Mouse (Mus musculus): ENCODE data around the gene Lrrc36. TPM values are rescaled to one million over a fixed set of nuclear protein-coding genes. Genes with fewer than 3 reads are reported as not detected.

Gene Lrrc36
- polyA plus RNA-seq, 1 experiment = not detected

DNA sequence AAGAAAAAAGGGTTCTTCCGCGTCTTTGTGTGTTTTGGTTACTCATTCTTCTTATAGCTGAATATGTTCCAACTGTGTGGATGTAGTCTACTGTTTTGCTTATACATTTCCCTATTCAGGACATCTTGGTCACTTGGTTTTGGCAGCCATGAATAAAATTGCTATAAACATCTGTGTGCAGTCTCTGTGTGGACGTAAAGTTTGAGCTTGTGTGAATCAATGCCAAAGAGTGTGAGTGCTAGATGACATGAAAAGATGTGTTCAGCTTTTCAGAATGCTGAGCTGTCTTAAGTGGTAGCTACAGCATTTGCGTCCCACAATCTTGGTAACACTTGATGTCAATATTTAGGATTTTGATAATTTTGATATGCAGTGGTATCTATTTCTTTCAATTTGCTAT, 6.4 kb downstream of the Lrrc36 start:
- Histone ChIP-seq H3K4me1 (ENCODE audit: control insufficient read depth, insufficient read depth, low read length) (no peaks in the 10 kb centered on the region), H3K27ac (ENCODE audit: insufficient read depth, low read length) (no peak overlapping the region), H3K4me3 (ENCODE audit: insufficient read depth, low read length) (no peak overlapping the region)
- TF ChIP-seq CTCF (IDR thresholded peaks at IDR 0.05; ENCODE audit: borderline replicate concordance, insufficient read depth, low read length) = no peak

DNA sequence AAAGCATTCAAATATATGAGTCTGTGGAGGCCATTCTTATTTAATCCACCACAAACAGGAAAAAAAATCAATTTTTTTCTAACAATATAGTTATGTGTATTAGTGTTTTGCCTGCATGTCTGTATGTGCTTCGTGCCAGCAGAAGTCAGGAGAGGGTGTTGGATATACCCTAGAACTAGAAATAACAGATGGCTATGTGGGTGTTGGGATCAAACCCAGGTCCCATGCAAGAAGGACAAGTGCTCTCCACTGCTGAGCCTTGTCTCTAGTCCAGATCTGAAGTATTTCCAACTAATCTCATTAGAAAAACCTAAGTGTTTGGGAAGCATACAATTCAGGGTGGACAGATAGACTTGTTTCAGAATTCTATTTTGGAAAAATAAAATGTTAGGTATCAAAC, 8.6 kb downstream of the Lrrc36 start:
- no peak overlapping the region for H3K4me3 ChIP-seq (ENCODE audit: insufficient read depth, low read length)
- no peaks in the 10 kb centered on the region for H3K4me1 ChIP-seq (ENCODE audit: control insufficient read depth, insufficient read depth, low read length)
- no peak overlapping the region for H3K27ac ChIP-seq (ENCODE audit: insufficient read depth, low read length)
- TF ChIP-seq POLR2A (IDR thresholded peaks at IDR 0.05; ENCODE audit: low read depth, low read length) (no peak), CTCF (IDR thresholded peaks at IDR 0.05; ENCODE audit: borderline replicate concordance, insufficient read depth, low read length) (no peak)

DNA sequence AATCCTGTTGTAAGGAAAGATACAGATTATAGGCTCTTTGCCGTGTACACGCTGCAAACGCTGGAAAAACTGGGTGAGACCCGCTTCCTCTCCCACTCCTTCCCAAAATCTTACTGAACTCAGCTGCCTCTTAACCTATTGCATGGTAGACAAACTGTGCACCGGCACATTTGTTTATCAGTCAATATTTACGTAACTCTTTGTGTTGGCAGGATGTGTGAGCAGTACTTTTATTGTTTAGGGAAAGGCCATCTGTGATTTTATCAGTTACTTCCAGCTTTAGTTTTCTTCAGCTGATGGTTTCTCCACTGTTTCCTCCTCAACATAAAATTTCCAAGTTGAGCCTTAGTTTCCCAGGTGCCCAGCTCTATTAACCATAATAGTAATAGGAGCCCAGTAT, 13.5 kb downstream of the Lrrc36 start:
- H3K4me1 ChIP-seq (ENCODE audit: control insufficient read depth, insufficient read depth, low read length) = no peaks in the 10 kb centered on the region
- TF ChIP-seq POLR2A (IDR thresholded peaks at IDR 0.05; ENCODE audit: low read depth, low read length) = no peak
- no peak for TF ChIP-seq CTCF (IDR thresholded peaks at IDR 0.05; ENCODE audit: borderline replicate concordance, insufficient read depth, low read length)
- no peak overlapping the region for H3K4me3 ChIP-seq (ENCODE audit: insufficient read depth, low read length)
- no peak overlapping the region for H3K27ac ChIP-seq (ENCODE audit: insufficient read depth, low read length)

DNA sequence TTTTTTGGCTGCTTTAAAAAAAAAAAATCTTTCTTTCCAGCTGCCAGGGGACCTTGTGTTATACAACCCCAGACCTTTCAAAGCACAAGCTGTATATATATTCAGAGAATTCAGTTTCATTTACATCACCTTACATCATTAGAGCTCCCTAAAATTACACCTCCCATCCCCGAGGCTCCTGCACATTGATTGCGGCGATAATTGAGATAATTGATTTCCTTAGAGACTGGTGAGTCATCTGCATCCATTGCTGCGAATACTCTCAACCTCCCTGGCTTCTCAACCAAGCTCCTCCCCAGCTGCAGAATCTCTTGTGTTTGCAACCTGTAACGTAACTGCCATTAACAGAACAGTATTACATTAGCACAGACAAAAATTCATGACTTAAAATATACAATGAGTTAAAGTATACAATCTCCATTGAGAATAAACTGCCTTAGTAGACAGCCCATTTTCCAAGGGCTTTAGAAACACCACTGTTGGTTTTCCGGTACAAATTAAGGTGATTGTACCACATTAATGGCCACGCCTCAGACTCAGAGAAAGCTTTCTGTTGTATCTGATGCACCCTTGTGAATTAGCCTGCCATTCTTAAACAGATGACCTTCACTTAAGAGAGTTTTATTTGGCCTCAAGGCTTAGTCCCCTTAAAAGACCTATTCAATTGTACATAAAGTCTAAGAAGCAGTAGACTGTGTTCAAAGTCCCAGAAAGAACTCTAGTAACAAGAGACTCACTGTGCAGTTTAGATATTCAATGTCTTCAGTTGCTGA, 18.6 kb downstream of the Lrrc36 start:
- no peak overlapping the region for H3K27ac ChIP-seq (ENCODE audit: insufficient read depth, low read length)
- no peaks in the 10 kb centered on the region for H3K4me1 ChIP-seq (ENCODE audit: control insufficient read depth, insufficient read depth, low read length)
- no peak for TF ChIP-seq CTCF (IDR thresholded peaks at IDR 0.05; ENCODE audit: borderline replicate concordance, insufficient read depth, low read length)
- TF ChIP-seq POLR2A (IDR thresholded peaks at IDR 0.05; ENCODE audit: low read depth, low read length) = no peak
- H3K4me3 ChIP-seq (ENCODE audit: insufficient read depth, low read length) = no peak overlapping the region

DNA sequence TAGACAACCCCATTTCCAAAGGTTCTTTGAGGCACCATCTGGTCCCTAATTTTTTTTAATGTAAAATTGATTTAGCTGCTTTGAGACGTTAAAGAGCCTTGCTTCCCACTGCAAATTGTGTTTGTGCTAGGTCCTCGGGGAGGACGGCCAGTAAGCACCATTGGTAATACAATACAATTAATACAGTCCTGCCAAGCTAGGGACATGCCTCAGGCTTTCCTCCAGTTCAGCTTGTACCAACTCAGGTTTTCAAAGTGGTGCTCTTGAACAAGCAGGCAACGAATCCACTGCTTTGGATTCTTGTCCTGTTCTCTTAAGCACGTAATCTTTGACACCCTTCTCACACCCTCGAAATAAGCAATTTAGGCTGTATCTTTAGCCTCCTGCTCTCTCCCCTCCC, 19.6 kb downstream of the Lrrc36 start:
- H3K4me1 ChIP-seq (ENCODE audit: control insufficient read depth, insufficient read depth, low read length) = no peaks in the 10 kb centered on the region
- H3K4me3 ChIP-seq (ENCODE audit: insufficient read depth, low read length) = no peak overlapping the region
- TF ChIP-seq POLR2A (IDR thresholded peaks at IDR 0.05; ENCODE audit: low read depth, low read length) (no peak), CTCF (IDR thresholded peaks at IDR 0.05; ENCODE audit: borderline replicate concordance, insufficient read depth, low read length) (no peak)
- H3K27ac ChIP-seq (ENCODE audit: insufficient read depth, low read length) = no peak overlapping the region

DNA sequence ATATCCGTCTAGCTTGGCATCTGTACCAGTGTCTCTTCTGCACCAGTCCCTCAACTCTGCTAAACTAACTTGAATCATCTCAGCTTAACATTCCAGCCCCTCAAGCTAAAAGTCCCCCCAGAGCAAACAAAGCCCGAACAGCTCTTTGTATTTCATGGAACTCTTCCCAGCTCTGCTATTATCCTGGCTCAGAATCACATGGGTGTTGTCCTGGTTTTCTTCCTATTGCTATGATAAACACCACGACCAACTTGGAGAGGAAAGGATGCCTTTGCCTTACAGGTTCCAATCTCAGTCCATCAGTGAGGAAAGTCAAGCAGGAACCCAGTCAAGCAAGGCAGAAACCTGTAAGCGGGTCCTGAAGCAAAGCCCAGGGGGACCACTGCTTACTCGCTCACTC, 20.1 kb downstream of the Lrrc36 start:
- Histone ChIP-seq H3K27ac (ENCODE audit: insufficient read depth, low read length) (no peak overlapping the region), H3K4me3 (ENCODE audit: insufficient read depth, low read length) (no peak overlapping the region), H3K4me1 (ENCODE audit: control insufficient read depth, insufficient read depth, low read length) (no peaks in the 10 kb centered on the region)
- TF ChIP-seq POLR2A (IDR thresholded peaks at IDR 0.05; ENCODE audit: low read depth, low read length) = no peak
- no peak for TF ChIP-seq CTCF (IDR thresholded peaks at IDR 0.05; ENCODE audit: borderline replicate concordance, insufficient read depth, low read length)

DNA sequence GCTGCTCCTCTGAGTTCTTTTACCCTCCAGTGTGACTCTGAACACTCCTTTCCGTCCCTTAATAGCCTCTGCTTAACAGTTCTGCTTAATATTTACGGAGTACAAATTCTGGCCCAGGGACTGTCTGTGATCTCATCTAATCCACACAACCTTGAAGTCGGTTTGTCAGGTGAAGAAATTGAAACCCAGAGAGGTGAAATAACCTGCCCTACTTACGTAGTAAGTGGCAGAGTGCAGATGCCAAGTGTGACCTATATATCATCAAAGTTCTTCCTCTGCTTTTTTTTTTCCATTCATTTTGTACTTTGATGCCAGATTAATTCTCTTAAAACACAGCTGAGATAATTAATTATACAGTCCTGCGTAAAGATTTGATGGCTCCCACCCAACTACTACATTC, 20.8 kb downstream of the Lrrc36 start:
- Histone ChIP-seq H3K4me1 (ENCODE audit: control insufficient read depth, insufficient read depth, low read length) (no peaks in the 10 kb centered on the region), H3K27ac (ENCODE audit: insufficient read depth, low read length) (no peak overlapping the region), H3K4me3 (ENCODE audit: insufficient read depth, low read length) (no peak overlapping the region)
- TF ChIP-seq POLR2A (IDR thresholded peaks at IDR 0.05; ENCODE audit: low read depth, low read length) = no peak
- TF ChIP-seq CTCF (IDR thresholded peaks at IDR 0.05; ENCODE audit: borderline replicate concordance, insufficient read depth, low read length) = no peak

DNA sequence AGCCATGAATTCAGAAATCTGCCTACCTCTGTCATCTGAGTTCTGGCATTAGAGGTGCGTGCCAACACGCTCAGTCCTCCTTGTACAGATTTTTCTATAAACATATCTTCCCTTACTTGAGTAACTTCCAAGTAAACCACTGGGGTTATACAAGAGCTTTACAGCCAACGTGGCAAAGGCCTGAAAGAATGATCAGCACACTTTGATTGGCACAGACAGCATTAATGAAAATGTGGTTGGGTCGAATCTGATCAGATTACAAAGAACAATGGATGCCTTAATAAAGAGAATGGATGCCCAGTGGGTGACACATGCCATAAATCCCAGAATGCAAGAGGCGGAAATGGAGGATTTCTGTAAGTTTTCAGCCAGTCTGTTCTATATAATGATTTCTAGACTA, 22.8 kb downstream of the Lrrc36 start:
- Histone ChIP-seq H3K4me1 (ENCODE audit: control insufficient read depth, insufficient read depth, low read length) (no peaks in the 10 kb centered on the region), H3K4me3 (ENCODE audit: insufficient read depth, low read length) (no peak overlapping the region)
- TF ChIP-seq POLR2A (IDR thresholded peaks at IDR 0.05; ENCODE audit: low read depth, low read length) = no peak

GRCm38 (mm10) chr8:105437078-105437748, 23.8 kb downstream of the Lrrc36 start:
- TF ChIP-seq POLR2A (IDR thresholded peaks at IDR 0.05; ENCODE audit: low read depth, low read length) (no peak), CTCF (IDR thresholded peaks at IDR 0.05; ENCODE audit: borderline replicate concordance, insufficient read depth, low read length) (no peak)
- H3K27ac ChIP-seq (ENCODE audit: insufficient read depth, low read length) = no peak overlapping the region
- H3K4me3 ChIP-seq (ENCODE audit: insufficient read depth, low read length) = no peak overlapping the region
- H3K4me1 ChIP-seq (ENCODE audit: control insufficient read depth, insufficient read depth, low read length) = no peaks in the 10 kb centered on the region

More for the DNA sequence above, 22.8 kb downstream of the Lrrc36 start:
- no peak overlapping the region for H3K27ac ChIP-seq (ENCODE audit: insufficient read depth, low read length)

DNA sequence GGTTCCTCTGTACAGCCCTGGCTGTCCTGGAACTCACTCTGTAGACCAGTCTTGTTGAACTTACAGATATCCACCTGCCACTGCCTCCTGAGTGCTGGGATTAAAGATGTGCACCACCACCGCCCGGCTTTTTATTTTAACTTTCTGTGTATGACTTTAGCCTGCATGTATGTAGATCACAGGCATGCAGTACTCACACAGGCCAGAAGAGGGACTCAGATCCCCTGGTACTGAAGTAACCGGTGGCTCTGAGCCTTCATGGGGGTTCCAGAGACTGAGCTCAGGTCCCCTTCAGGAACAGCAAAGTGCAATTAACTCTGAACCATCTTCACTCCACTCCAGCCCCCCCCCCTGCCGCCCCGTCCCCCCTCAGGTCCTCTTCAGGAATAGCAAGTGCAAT, 25.5 kb downstream of the Lrrc36 start:
- no peak for TF ChIP-seq CTCF (IDR thresholded peaks at IDR 0.05; ENCODE audit: borderline replicate concordance, insufficient read depth, low read length)
- TF ChIP-seq POLR2A (IDR thresholded peaks at IDR 0.05; ENCODE audit: low read depth, low read length) = no peak
- Histone ChIP-seq H3K4me3 (ENCODE audit: insufficient read depth, low read length) (no peak overlapping the region), H3K27ac (ENCODE audit: insufficient read depth, low read length) (no peak overlapping the region), H3K4me1 (ENCODE audit: control insufficient read depth, insufficient read depth, low read length) (no peaks in the 10 kb centered on the region)
